Mouse (Mus musculus) ES-E14 (cell line): ENCODE results near the gene Npr2.

Experiments
- CHD2 ChIP-seq: IDR thresholded peaks from 2 replicates; pipeline ENCODE4 v1.6.1; 2014; ENCODE audit warnings: mild to moderate bottlenecking, low read depth, low read length, inconsistent platforms
- HCFC1 ChIP-seq: IDR thresholded peaks from 2 replicates; pipeline ENCODE4 v1.6.1; 2012; ENCODE audit warnings: low read length, inconsistent platforms, borderline replicate concordance; ENCODE audit not compliant: insufficient read depth
- MAFK ChIP-seq: IDR thresholded peaks from 2 replicates; pipeline ENCODE4 v1.6.1; 2014; ENCODE audit warnings: mild to moderate bottlenecking, low read depth, low read length, inconsistent platforms; ENCODE audit not compliant: insufficient read depth
- ZC3H11A ChIP-seq: IDR thresholded peaks from 2 replicates; pipeline ENCODE4 v1.6.1; 2012; ENCODE audit warnings: low read depth, mild to moderate bottlenecking, inconsistent platforms, low read length, borderline replicate concordance

DNA sequence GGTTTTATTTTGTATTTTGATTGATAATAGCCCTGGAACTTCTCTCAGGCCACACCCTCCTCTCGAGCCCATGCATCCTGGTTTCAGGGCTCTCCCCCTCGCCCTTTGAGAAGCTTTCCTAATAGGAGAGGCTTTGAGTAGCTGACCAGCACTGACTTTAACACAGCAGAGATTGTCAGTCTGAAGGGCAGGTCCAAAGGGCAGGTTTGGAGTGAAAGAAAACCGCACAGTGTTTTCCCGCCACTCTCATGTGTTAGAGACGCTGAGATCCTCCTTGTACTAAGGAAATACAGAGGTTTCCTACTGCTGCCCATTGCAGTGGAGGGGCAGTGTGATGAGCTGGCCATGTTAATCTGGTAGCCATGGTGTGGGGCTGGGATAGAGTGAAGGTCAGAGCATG, 43.2 kb downstream of the Npr2 start:
- TF ChIP-seq ZC3H11A: no peak
- TF ChIP-seq HCFC1: no peak
- no peak for TF ChIP-seq CHD2
- TF ChIP-seq MAFK: no peak
